Mouse (Mus musculus): ENCODE data around the gene Son. TPM values are rescaled to one million over a fixed set of nuclear protein-coding genes. Genes with fewer than 3 reads are reported as not detected.
A peak's percentile ranks its signal among the peaks of the same experiment; 100 is the strongest.

Son gene
- polyA plus RNA-seq, 1 experiment from 2014 or later: 45.4 TPM

DNA sequence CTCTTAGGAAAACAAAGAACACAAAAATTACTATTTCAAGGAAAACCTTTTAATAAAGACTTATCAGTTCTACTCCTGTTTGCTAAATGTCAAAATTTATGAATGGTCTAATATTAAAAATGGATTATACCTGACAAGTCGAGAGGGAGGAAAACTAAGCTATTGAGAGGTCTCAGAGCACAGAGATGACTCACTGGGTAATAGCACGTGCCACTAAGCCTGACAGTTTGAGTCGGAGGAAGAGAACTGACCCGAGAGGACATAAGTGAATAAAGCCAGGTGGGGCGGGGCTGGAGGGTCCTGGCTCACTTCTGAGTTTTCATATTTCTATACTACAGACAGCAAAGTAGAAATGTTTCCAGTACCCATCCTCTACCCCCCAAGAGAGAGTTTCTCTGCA is 39.1 kb downstream of the Son start:
- Histone ChIP-seq H3K27ac (ENCODE audit: low read depth) (no peak overlapping the region), H3K27me3 (ENCODE audit: insufficient read depth, low read length) (no peaks in the 10 kb centered on the region), H3K4me1 (ENCODE audit: insufficient read depth) (peaks cover 13% of the 10 kb centered on the region), H3K36me3 (replicated peaks; ENCODE audit: insufficient read depth, low read length) (peaks cover 49% of the 10 kb centered on the region), H3K4me2 (ENCODE audit: low read depth, low read length) (no peak overlapping the region), H3K4me3 (ENCODE audit: low read depth, low read length) (no peak overlapping the region), H3K9ac (replicated peaks) (no peak overlapping the region), H3K9me3 (ENCODE audit: low read length) (no peaks in the 10 kb centered on the region)
- 85% methylated on average over 5 of the region's 5 CpGs for WGBS (ENCODE audit: insufficient replicate concordance)
- no peak for TF ChIP-seq EP300 (IDR thresholded peaks at IDR 0.05; ENCODE audit: low read depth)
- TF ChIP-seq CTCF (IDR thresholded peaks at IDR 0.05; ENCODE audit: low read depth): no peak
- no peak for ATAC-seq
- no peak for DNase-seq

DNA sequence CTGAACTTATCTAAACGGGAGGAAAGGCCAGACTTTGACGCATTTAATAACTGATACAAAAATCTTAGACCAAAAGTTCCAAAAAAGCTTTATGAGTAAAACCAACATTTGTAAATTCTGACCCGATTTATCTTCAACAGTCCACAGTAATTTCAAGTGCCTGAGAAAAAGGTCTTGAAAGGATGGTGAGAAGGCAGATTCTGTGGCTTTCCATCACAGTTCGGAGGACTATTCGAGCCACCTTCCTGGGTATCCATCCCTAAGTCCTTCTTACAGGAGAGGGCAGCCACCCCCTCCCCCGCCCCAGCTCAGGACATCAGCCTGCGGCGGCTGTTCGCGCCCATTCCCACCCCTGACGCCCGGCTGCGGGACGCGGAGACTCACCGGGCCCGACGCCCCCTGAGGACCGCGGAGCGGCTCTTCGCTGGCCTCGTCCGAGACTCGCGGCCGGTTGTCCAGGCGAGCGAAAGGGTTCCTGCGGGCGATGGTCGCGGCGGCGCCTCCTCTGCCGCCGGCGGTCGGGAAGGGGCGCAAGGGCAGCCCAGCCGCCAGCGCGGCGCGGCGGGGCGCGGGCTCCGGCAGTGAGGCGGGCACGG is 40.8 kb downstream of the Son start:
- Histone ChIP-seq H3K27me3 (ENCODE audit: insufficient read depth, low read length) (no peaks in the 10 kb centered on the region), H3K27ac (ENCODE audit: low read depth) (peak overlapping the region; percentile 84), H3K9me3 (ENCODE audit: low read length) (no peaks in the 10 kb centered on the region), H3K4me1 (ENCODE audit: insufficient read depth) (peaks cover 13% of the 10 kb centered on the region), H3K36me3 (replicated peaks; ENCODE audit: insufficient read depth, low read length) (peaks cover 36% of the 10 kb centered on the region), H3K9ac (replicated peaks) (peak overlapping the region; percentile 99), H3K4me2 (ENCODE audit: low read depth, low read length) (peak overlapping the region; percentile 98), H3K4me3 (ENCODE audit: low read depth, low read length) (peak overlapping the region; percentile 97)
- 2% methylated on average over 45 of the region's 51 CpGs for WGBS (ENCODE audit: insufficient replicate concordance)
- no peak for TF ChIP-seq CTCF (IDR thresholded peaks at IDR 0.05; ENCODE audit: low read depth)
- no peak for TF ChIP-seq EP300 (IDR thresholded peaks at IDR 0.05; ENCODE audit: low read depth)
- ATAC-seq: peak; percentile 38
- no peak for DNase-seq

DNA sequence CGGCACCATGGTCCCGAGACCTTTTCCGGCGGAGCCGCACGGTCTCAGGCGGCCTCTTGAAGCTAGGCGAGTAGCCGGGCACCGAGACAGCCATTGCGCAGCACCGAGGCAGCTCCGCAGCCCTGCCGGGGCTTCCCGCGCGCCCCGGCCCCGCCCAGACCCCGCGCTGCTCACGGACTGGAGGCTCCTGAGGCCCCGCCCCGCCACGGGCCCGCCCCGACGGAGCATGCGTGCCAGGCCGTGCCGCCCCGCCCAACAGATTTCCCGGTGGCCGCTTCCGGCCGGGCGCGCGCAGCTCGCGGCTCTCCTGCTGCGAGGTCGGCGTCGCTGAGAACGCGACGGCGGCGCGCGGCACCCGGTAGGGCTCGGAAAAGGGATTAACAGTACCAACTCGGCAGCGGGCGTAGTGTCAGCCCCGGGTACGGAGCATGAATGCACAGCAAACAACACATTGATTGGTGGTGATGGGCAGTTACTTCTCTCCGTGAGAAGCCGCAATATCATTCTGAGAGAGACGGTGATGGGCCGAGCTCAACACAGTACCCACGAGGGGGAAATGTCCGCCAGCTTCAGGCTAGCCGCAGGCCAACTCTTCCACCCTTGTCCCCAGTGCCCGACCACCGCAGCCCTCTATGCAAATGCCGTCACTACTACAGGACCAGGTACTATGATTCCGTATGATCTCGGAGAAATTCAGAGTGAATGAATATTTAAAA is 41.5 kb downstream of the Son start, which contains the start of gene Donson:
Donson (minus strand) TSS at position 152 of the 716 bp plus-strand sequence.
- Histone ChIP-seq H3K9ac (replicated peaks) (peak within 1 kb of the TSS; percentile 99), H3K27me3 (ENCODE audit: insufficient read depth, low read length) (no peaks in the 10 kb centered on the region), H3K36me3 (replicated peaks; ENCODE audit: insufficient read depth, low read length) (peaks cover 32% of the 10 kb centered on the region), H3K4me3 (ENCODE audit: low read depth, low read length) (peak within 1 kb of the TSS; percentile 97), H3K4me2 (ENCODE audit: low read depth, low read length) (peak within 1 kb of the TSS; percentile 98), H3K27ac (ENCODE audit: low read depth) (peak within 1 kb of the TSS; percentile 84), H3K9me3 (ENCODE audit: low read length) (no peaks in the 10 kb centered on the region), H3K4me1 (ENCODE audit: insufficient read depth) (peaks cover 13% of the 10 kb centered on the region)
- DNase-seq (peak; percentile 98), ATAC-seq (peak; percentile 99)
- no peak for TF ChIP-seq EP300 (IDR thresholded peaks at IDR 0.05; ENCODE audit: low read depth)
- no peak for TF ChIP-seq CTCF (IDR thresholded peaks at IDR 0.05; ENCODE audit: low read depth)
- whole genome bisulfite sequencing (ENCODE audit: insufficient replicate concordance): under 1% methylated on average over 71 of the region's 71 CpGs

DNA sequence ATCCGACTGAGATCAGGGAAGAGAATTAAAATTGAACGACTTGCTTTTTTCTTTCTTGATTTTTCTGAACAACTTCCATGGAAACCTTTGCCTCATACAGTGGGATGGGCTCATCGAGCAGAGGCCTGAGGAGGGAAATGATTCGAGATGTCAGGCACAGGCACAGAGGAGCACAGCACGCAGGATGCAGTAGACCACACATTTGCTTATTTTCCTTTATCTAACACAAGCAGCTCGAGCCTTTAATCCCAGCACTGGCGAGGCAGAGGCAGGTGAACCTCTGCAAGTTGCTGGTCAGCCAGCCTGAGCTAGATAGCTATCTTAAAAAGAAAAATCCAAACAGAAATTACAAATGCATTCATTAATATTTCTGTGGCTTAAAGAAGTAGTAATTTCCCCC is 42.5 kb downstream of the Son start:
- DNase-seq (no peak), ATAC-seq (no peak)
- no peaks in the 10 kb centered on the region for H3K9me3 ChIP-seq (ENCODE audit: low read length)
- H3K4me1 ChIP-seq (ENCODE audit: insufficient read depth): peaks cover 15% of the 10 kb centered on the region
- peaks cover 22% of the 10 kb centered on the region for H3K36me3 ChIP-seq (replicated peaks; ENCODE audit: insufficient read depth, low read length)
- peak overlapping the region; percentile 84; the same call in 1 of the 2 replicates for H3K27ac ChIP-seq (ENCODE audit: low read depth)
- H3K27me3 ChIP-seq (ENCODE audit: insufficient read depth, low read length): no peaks in the 10 kb centered on the region
- 25% methylated on average over 7 of the region's 7 CpGs for WGBS (ENCODE audit: insufficient replicate concordance)
- no peak; the same call in 1 of the 2 replicates for TF ChIP-seq EP300 (IDR thresholded peaks at IDR 0.05; ENCODE audit: low read depth)
- TF ChIP-seq CTCF (IDR thresholded peaks at IDR 0.05; ENCODE audit: low read depth): no peak
- peak overlapping the region; percentile 98 for H3K4me2 ChIP-seq (ENCODE audit: low read depth, low read length)
- peak overlapping the region; percentile 97 for H3K4me3 ChIP-seq (ENCODE audit: low read depth, low read length)
- H3K9ac ChIP-seq (replicated peaks): peak overlapping the region; percentile 99

DNA sequence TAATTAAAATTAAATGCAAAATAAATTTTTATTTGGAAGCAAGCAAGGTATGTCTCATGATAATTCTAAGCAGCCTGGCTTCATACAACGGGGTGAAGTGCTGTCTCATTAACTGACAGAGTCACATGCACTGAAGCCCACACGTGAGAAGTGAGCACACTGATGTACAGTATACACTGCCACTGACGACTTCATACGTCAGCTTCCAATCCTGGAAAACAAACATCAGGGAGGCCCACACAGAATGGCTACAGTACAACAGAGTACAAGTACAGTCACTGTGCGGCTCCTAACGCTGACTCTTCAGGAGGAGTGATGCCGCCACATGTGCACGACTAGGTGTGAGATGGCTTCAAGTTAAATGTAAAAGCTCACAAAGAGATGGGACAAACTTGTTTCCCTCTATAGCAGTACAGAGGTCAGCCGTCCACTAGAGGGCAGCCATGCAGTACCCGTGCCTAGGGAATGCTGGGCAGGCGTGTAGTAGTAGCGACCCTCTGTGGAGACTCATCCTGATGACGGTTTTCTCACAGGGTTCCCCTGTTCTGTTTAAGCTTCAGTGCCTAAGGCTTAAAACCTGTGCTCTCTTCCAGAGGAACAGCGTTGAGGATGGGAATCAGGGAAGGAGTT is 47.3 kb downstream of the Son start:
- Histone ChIP-seq H3K27ac (ENCODE audit: low read depth) (no peak overlapping the region), H3K27me3 (ENCODE audit: insufficient read depth, low read length) (no peaks in the 10 kb centered on the region), H3K4me1 (ENCODE audit: insufficient read depth) (peaks cover 2% of the 10 kb centered on the region; the same call in 1 of the 2 replicates), H3K4me2 (ENCODE audit: low read depth, low read length) (no peak overlapping the region; the same call in 1 of the 2 replicates), H3K4me3 (ENCODE audit: low read depth, low read length) (no peak overlapping the region), H3K9ac (replicated peaks) (no peak overlapping the region), H3K36me3 (replicated peaks; ENCODE audit: insufficient read depth, low read length) (peaks cover 28% of the 10 kb centered on the region), H3K9me3 (ENCODE audit: low read length) (no peaks in the 10 kb centered on the region)
- WGBS (ENCODE audit: insufficient replicate concordance): 26% methylated on average over 14 of the region's 14 CpGs
- DNase-seq (peak; percentile 86), ATAC-seq (peak; percentile 87)
- TF ChIP-seq CTCF (IDR thresholded peaks at IDR 0.05; ENCODE audit: low read depth) (peak; percentile 98), EP300 (IDR thresholded peaks at IDR 0.05; ENCODE audit: low read depth) (no peak)

Data from liver, postnatal 0 days (tissue).